ENCODE assay signal across 41 mouse cellular contexts in genomic region chrX:31159450-31160322, GRCm38 (mm10). TPM values are rescaled to one million over a fixed set of nuclear protein-coding genes. Genes with fewer than 3 reads are reported as not detected.
"Had no signal": no experiment of that assay in that cellular context is flagged by ENCODE, and none has a peak within 500 bp of the region (broad histone marks: within the 10 kb centered on the region; RNA-seq: fewer than 3 reads in every experiment).

No protein-coding gene starts in this region.

RNA-seq across cellular contexts. Expression of gene Btbd35f29, which starts 42.2 kb away (rescaled TPM):
- total RNA-seq: heart, postnatal 10 days; heart, postnatal 14 days; heart, postnatal 36 days; heart, postnatal 4 days; hematopoietic stem cell, adult 5-6 weeks; hindbrain, postnatal 0 days; layer of hippocampus, adult 18-20 months; layer of hippocampus, adult 2 months; layer of hippocampus, adult 8-10 months; layer of hippocampus, postnatal 10 days; layer of hippocampus, postnatal 14 days; layer of hippocampus, postnatal 25 days; layer of hippocampus, postnatal 36 days; left cerebral cortex, adult 18-20 months; left cerebral cortex, adult 2 months; left cerebral cortex, adult 8-10 months had no signal
- polyA plus RNA-seq: heart, embryonic 11.5 days; heart, embryonic 12.5 days; heart, embryonic 13.5 days; heart, embryonic 14.5 days; heart, embryonic 15.5 days; heart, embryonic 16.5 days; heart, postnatal 0 days; hindbrain, embryonic 10.5 days; hindbrain, embryonic 11.5 days; hindbrain, embryonic 12.5 days; hindbrain, embryonic 13.5 days; hindbrain, embryonic 14.5 days; hindbrain, embryonic 15.5 days; hindbrain, embryonic 16.5 days; hindbrain, postnatal 0 days; inflammation-experienced regulatory T-cells, adult 6 months; intestine, embryonic 14.5 days; intestine, embryonic 15.5 days; intestine, embryonic 16.5 days; intestine, postnatal 0 days; kidney, adult 2 months; kidney, embryonic 14.5 days; kidney, embryonic 15.5 days; kidney, embryonic 16.5 days; kidney, postnatal 0 days; large intestine, adult 2 months had no signal
